Mouse (Mus musculus) Patski (cell line): Measurements from ENCODE around the gene Ksr1. TPM values are rescaled to one million over a fixed set of nuclear protein-coding genes. Genes with fewer than 3 reads are reported as not detected.
A peak's percentile ranks its signal among the peaks of the same experiment; 100 is the strongest.

Experiments used
- ATAC-seq: fragments of 100-300 bp; one replicate; pipeline ENCODE4 v1.8.0; 2021
- CTCF ChIA-PET: fragments of 350-600 bp; sonication (Branson Sonifier 250); formaldehyde crosslinking; loops from one replicate; lab custom pipeline; 2022; ENCODE audit warnings: inconsistent platforms; lab: Charles Lee
- POLR2A ChIA-PET: fragments of 350-600 bp; sonication (Branson Sonifier 250); formaldehyde crosslinking; loops from one replicate; lab custom pipeline; 2022; ENCODE audit warnings: antibody characterized with exemption, inconsistent platforms; lab: Charles Lee
- DNase-seq: peaks from one replicate; pipeline ENCODE4 v3.0.0-alpha.2; 2011; ENCODE audit warnings: low read depth, low spot score
- H3K27me3 ChIP-seq: fragments of 371-371 bp; one replicate; pipeline ENCODE4 v1.5.1; 2021
- CTCF ChIP-seq: fragments of 100-300 bp; IDR thresholded peaks from one replicate; pipeline ENCODE4 v1.5.1; 2021
- in situ Hi-C: fragments of 300-500 bp; cut with MboI; formaldehyde crosslinking; loops from 3 replicates; pipeline ENCODE4 v1.11.1; 2018; ENCODE audit warnings: low pct_unique_long_range_greater_than_20kb, mixed read lengths
- polyA plus RNA-seq: library from polyadenylated mRNA; unstranded; gene quantifications from one replicate; pipeline ENCODE4 v1.2.3, GENCODE M21; 2021

Gene Ksr1
- polyA plus RNA-seq, 1 experiment from 2014 or later: 10.0 TPM

DNA sequence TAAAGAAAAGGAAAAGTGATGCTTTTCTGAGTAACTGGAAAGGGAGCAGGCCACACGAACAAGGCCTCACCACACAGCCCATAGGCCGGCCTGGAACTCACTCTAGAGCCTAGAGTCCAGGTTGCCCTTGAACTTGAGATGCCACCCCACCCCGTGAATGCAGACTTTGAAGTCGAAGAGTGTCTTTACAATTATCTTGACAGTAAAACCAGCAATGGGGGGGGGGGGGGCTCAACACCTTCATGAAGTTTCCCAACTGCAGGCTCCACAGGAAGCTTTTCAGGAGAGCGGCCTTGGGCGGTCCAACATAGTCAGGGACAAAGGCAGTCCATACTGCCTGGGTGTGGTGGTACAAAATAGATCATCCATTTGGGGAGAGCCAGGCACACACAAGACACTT, 7.6 kb downstream of the Ksr1 start:
- TF ChIP-seq CTCF: no peak
- ChIA-PET POLR2A (interaction anchor here (0.6 kb wide), 1 partner anchor 68 kb away, joined by 5 read pairs; no protein-coding TSS in a partner anchor), CTCF (no interaction called here)
- no peaks in the 10 kb centered on the region for H3K27me3 ChIP-seq
- no peak for DNase-seq
- in situ Hi-C loops: no loop called here
- no peak for ATAC-seq

DNA sequence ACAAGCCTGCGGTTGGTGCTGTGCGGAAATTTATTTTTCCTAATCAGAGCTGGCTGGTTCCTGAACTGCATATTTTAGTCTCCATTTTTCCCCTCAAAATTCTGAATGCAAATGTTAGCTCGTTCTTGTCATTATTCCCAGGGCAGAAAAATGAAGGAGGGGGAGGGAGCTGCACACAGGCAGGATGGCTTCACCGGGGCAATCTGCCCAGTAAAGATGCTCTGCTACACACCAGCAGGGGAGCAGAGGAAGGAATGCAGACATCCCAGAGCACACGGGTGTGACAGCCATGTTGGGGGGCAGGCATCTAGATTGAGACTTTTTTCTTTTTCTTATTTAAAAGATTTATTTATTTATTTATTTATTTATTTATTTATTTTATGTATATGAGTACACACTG, 9.0 kb downstream of the Ksr1 start:
- H3K27me3 ChIP-seq: no peaks in the 10 kb centered on the region
- in situ Hi-C loops: no loop called here
- ChIA-PET POLR2A (interaction anchor here (0.6 kb wide), 1 partner anchor 140 kb away, joined by 3 read pairs; no protein-coding TSS in a partner anchor), CTCF (interaction anchor here (1.0 kb wide), 1 partner anchor 16 kb away, joined by 3 read pairs; no protein-coding TSS in a partner anchor)
- no peak for DNase-seq
- no peak for ATAC-seq
- no peak for TF ChIP-seq CTCF

DNA sequence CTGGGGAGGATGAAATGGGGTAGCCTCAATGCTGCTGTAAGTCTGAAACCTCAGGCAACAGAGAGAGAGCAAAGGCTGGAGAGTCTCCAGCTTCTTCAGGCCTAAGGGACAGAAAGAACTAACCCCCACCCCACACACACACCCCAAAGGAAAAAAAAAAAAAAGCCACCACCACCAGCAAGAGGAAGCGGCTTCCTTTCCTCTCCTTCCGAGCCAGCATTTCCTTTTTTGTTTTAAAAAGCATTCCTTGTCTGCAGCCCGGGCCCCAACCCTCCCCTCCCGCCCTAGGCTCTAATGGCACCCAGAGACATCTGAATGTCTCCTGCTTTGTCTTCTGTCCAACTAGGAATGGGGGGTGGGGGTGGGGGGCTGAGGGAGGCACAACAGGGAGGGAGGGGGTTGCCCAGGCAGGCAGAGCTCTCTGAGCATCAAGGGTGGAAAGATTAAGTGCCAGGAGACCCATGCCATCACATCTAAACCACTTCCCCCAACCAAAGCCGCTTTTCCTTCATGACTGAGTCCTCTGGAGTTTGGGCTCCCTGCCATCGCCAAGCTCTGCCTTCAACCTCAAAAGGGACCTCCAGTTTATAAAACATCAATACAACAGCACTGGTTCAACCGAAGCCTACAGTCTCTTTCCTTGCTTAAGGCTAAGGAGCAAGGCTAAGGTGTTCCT, 10.4 kb downstream of the Ksr1 start:
- H3K27me3 ChIP-seq: no peaks in the 10 kb centered on the region
- in situ Hi-C loops: no loop called here
- CTCF ChIA-PET: no interaction called here
- no peak for TF ChIP-seq CTCF
- ATAC-seq (no peak), DNase-seq (no peak)
- POLR2A ChIA-PET: interaction anchor here (0.6 kb wide), 2 partner anchors 10 to 73 kb away, joined by 3 read pairs; no protein-coding TSS in a partner anchor

DNA sequence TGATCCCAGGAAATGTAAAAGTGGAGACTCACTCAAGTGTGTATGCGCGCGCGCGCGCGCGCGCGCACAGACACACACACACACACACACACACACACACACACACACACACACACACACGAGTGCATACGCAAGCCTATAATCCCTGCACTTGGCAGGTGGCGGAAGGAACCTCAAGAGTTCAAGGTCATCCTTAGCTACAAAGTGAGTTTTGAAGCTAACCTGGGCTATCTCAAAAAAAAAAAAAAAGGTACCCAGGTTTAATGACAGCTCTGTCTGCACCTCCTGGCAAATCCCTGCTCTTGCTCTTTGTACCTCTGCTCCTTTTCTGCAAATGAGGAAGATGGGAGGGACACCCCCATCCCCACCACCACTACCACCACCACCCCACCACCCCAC, 11.1 kb downstream of the Ksr1 start:
- DNase-seq (no peak), ATAC-seq (no peak)
- TF ChIP-seq CTCF: no peak
- in situ Hi-C loops: no loop called here
- ChIA-PET CTCF (no interaction called here), POLR2A (interaction anchor here (0.6 kb wide), 2 partner anchors 9 to 73 kb away, joined by 3 read pairs; no protein-coding TSS in a partner anchor)
- H3K27me3 ChIP-seq: no peaks in the 10 kb centered on the region

DNA sequence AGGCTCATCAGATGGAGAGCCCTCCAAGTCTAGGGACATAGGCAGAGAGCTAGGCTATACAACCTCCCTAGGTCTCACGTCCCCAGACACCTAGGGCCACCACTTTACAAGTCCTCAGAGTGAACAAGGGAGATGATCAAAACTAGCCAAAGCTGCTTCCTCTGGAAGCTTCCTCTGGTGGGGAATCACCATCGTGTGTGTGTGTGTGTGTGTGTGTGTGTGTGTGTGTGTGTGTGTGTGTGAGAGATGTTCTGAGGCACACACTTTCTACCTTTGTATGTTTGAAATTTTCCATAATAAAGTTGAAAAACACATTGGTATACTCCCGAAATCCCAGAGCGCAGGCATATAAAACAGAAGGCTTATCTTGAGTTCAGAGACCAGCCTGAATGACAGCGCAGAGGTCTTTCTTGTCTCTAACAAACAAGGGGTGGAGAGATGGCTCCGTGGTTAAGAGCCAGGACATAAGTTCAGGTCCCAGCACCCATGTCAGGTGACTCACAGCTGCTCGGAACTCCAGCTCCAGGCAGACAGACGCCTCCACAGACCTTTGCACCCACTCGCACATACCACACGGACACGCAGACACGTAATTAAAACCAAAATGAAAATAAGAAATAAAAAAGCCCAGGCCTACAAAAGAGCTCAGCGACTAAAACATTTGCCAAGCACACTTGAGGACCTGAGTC, 11.6 kb downstream of the Ksr1 start:
- ATAC-seq (no peak), DNase-seq (no peak)
- in situ Hi-C loops: no loop called here
- CTCF ChIA-PET: interaction anchor here (1.4 kb wide), 1 partner anchor 51 kb away, joined by 3 read pairs; no protein-coding TSS in a partner anchor
- H3K27me3 ChIP-seq: no peaks in the 10 kb centered on the region
- no peak for TF ChIP-seq CTCF
- POLR2A ChIA-PET: no interaction called here

DNA sequence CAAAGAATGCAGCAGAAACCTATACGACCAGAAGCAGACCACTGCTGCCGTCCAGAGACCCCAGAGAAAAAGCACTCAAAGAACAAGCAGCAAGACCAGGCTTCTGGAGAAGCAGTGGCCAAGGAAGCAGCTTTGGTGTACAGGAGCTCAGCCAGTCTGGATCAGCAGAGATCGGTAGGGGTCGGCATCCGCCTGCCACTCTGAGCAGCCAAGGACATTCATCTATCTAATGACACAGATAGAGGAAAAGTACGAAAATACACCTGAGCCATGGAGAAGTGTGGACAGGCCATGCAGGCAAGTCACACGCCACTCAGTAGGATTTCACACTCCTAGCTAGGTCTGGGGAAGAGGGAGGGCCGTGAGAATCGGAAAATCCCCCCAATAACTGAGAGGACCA, 12.2 kb downstream of the Ksr1 start:
- no peak for TF ChIP-seq CTCF
- POLR2A ChIA-PET: no interaction called here
- ATAC-seq (no peak), DNase-seq (no peak)
- no peaks in the 10 kb centered on the region for H3K27me3 ChIP-seq
- in situ Hi-C loops: no loop called here
- CTCF ChIA-PET: interaction anchor here (1.4 kb wide), 1 partner anchor 51 kb away, joined by 3 read pairs; no protein-coding TSS in a partner anchor

DNA sequence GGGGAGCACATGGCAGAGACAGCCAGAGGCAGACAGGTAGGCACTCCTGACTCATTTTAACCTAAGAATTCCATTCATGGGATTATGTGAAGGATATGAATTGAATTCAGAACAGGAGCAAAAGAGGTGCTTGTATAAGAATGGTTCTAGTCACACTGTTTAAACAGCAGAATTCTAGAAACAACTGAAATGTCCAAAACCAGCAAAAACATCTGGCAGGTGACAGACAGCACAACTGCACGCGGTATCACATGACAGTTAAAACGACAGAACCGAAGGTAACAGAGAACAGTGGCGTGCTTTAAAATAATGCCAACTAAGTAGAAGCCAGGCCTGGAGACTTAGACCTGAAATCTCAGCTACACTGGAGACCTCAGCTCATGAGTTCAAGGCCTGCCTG, 13.2 kb downstream of the Ksr1 start:
- POLR2A ChIA-PET: no interaction called here
- no peak for DNase-seq
- no peak for TF ChIP-seq CTCF
- CTCF ChIA-PET: no interaction called here
- H3K27me3 ChIP-seq: no peaks in the 10 kb centered on the region
- in situ Hi-C loops: no loop called here
- ATAC-seq: no peak

DNA sequence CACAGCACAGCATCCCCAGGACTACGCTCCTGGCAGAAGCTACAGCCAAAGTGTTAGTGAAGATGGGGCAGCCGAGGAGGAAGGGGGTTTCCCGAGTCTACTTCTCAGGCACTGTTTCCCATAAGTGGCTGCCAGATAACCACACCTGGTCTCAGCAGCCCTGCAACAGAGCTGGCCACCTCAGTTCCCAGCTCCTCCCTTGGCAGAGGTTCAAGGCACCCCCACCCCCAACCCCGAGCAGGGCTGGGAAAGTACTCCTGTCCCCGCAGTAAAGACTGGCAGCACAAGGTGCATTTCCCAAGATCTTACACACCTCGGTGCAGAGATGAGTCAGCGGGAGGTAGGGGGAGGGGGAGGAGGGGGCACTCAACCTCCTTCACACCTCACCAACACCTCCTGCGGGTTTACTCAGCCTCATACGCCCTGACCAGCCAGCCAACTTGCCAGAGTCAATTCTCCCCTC, 14.2 kb downstream of the Ksr1 start:
- peak; percentile 82 for ATAC-seq
- ChIA-PET CTCF (no interaction called here), POLR2A (no interaction called here)
- no peaks in the 10 kb centered on the region for H3K27me3 ChIP-seq
- no peak for TF ChIP-seq CTCF
- in situ Hi-C loops: no loop called here
- DNase-seq: peak; percentile 63

DNA sequence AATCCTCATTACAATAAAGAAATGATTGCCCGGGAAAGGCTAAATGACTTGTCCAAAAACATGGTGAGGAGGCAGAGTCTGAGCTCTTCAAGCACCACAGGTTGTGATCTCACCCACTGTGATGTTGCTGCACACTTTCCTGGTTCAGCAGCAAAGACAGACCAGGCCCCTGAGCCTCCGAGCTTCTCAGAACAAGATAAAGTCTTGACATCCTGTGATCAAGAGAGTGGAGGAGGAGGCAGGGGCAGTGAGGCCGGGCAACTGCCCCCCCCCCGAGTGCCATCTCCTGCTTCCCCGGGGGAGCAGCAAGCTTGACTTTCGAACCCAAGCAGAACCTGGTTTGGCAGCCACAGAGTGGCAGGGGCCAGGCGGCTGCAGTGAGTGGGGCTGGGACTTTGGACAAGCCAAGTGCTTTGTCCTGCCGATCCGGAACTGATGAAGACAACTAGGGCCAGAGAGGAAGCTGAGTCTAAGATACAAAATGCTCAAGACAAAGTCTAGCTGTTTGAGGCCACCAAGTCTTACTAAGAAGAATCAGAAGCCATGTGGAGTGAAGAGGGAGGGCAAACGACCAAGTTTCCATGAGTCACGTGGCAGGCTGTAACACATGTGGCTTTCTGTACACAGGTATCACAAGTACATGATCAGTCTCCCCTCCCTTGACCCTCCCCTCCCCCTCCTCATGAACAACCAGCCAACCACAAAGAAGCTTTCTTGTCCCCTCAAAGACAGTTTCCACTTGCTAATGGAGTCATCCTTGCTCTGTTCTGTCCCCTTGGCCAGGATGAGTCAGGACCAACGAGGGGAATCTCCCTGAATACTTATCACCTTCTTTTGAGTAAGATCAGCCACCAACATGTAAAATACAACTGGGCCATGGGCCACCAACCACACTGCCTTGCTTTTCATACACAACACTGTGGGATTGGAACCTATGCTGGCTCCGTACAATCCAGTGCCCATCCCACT, 16.5 kb downstream of the Ksr1 start:
- POLR2A ChIA-PET: interaction anchor here (0.9 kb wide), 1 partner anchor 67 kb away, joined by 3 read pairs; no protein-coding TSS in a partner anchor
- ATAC-seq (no peak), DNase-seq (no peak)
- no peaks in the 10 kb centered on the region for H3K27me3 ChIP-seq
- in situ Hi-C loops: no loop called here
- CTCF ChIA-PET: interaction anchor here (0.8 to 1.9 kb wide), 3 partner anchors 18 to 100 kb away, joined by 3 to 4 read pairs (median 3); no protein-coding TSS in a partner anchor
- TF ChIP-seq CTCF: no peak

DNA sequence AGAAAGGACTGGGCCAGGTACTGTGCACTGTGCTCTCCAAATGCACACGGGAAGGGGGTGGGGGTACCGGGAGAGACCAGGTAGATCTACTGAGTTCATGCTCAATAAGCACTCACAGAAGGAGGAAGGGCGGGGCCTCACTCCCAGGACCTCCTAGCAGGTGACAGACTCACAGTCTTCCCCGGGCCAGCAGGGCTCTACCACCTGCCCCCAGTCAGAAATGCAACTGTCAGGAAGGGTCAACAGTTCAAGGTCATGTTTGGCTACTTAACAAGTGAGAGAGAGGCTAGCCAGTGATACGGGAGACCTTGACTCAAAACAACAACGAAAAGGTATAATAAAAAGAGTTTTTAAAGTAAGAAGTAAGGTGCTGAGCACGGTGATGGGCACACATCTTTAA, 18.0 kb downstream of the Ksr1 start:
- DNase-seq (no peak), ATAC-seq (no peak)
- H3K27me3 ChIP-seq: no peaks in the 10 kb centered on the region
- ChIA-PET POLR2A (no interaction called here), CTCF (interaction anchor here (1.3 kb wide), 1 partner anchor 11 kb away, joined by 3 read pairs; no protein-coding TSS in a partner anchor)
- no peak for TF ChIP-seq CTCF
- in situ Hi-C loops: no loop called here
